Mouse (Mus musculus) liver, adult 2 months (tissue): ENCODE measurements around the gene Cd93.

Experiments used
- CTCF ChIP-seq: fragments of 200-500 bp; IDR thresholded peaks from 2 replicates; pipeline ENCODE4 v1.5.1; 2011; ENCODE audit warnings: low read depth, low read length, control low read depth
- POLR2A ChIP-seq: fragments of 200-500 bp; IDR thresholded peaks from 2 replicates; pipeline ENCODE4 v1.6.1; 2011; ENCODE audit warnings: low read length, control low read depth; ENCODE audit not compliant: insufficient read depth; ENCODE audit errors: extremely low read depth

DNA sequence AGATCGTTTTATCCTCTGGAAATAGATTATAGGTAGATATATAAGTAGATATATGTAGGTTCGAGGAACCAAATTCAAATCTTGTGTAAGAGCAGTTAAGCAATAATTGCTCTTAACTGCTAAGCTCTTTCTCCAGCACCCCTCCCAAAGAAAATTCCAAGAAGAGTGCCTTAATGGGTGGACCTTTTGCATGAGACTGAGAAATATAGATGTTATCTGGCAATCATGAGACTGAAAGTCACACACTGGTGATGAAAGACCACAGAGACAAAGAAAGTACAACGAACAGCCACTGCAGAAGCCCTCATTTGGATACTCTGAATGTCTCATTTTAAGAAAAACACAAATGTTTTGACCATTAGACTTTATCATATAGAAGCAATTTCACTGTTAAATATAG is 14.8 kb downstream of the Cd93 start:
- TF ChIP-seq CTCF (no peak), POLR2A (no peak)
